Mouse (Mus musculus) forebrain, postnatal 0 days (tissue): ENCODE data around the gene Tmcc3. TPM values are rescaled to one million over a fixed set of nuclear protein-coding genes. Genes with fewer than 3 reads are reported as not detected.

Experiments
- ATAC-seq: fragments of 200-750 bp; cut with Nextera tagmentation; 2 replicates; pipeline ENCODE4 v1.8.0; 2017; ENCODE audit warnings: mild to moderate bottlenecking, moderate library complexity
- DNase-seq: peaks from one replicate; pipeline ENCODE4 v3.0.0-alpha.2; 2015
- H3K27ac ChIP-seq: fragments of 300-500 bp; sonication (generic); 2 replicates; pipeline ENCODE4 v1.5.1; 2014; ENCODE audit warnings: low read depth, mild to moderate bottlenecking, antibody characterized with exemption, low read length, moderate library complexity, mixed read lengths
- H3K27me3 ChIP-seq: fragments of 300-500 bp; sonication (generic); 2 replicates; pipeline ENCODE4 v1.6.1; 2014; ENCODE audit warnings: mild to moderate bottlenecking, low read length, mixed read lengths; ENCODE audit not compliant: insufficient read depth
- H3K36me3 ChIP-seq: fragments of 300-500 bp; sonication (generic); 2 replicates; pipeline ENCODE4 v1.6.1; 2014; ENCODE audit warnings: mild to moderate bottlenecking, moderate library complexity; ENCODE audit not compliant: insufficient read depth
- H3K4me1 ChIP-seq: fragments of 300-500 bp; sonication (generic); 2 replicates; pipeline ENCODE4 v1.6.1; 2014; ENCODE audit warnings: antibody characterized with exemption; ENCODE audit not compliant: insufficient read depth
- H3K4me2 ChIP-seq: fragments of 300-500 bp; sonication (generic); 2 replicates; pipeline ENCODE4 v1.6.1; 2014; ENCODE audit warnings: low read depth, mild to moderate bottlenecking, moderate library complexity
- H3K4me3 ChIP-seq: fragments of 300-500 bp; sonication (generic); 2 replicates; pipeline ENCODE4 v1.5.1; 2014; ENCODE audit warnings: low read depth, low read length, mixed read lengths
- H3K9ac ChIP-seq: fragments of 300-500 bp; sonication (generic); 2 replicates; pipeline ENCODE4 v1.6.1; 2014; ENCODE audit warnings: mild to moderate bottlenecking
- H3K9me3 ChIP-seq: fragments of 300-500 bp; sonication (generic); 2 replicates; pipeline ENCODE4 v1.6.1; 2016; ENCODE audit warnings: low read length
- CTCF ChIP-seq: sonication (generic); IDR thresholded peaks from 2 replicates; pipeline ENCODE4 v1.5.1; 2016; ENCODE audit warnings: antibody characterized with exemption, control low read depth, low read depth
- WGBS: fragments of 180-500 bp; shearing (Covaris S2); extraction: QIAGEN DNeasy Blood & Tissue Kit; methylation state at CpG from one replicate; pipeline ENCODE4 v1.1.7; 2014; 5-methylcytosine and 5-hydroxymethylcytosine counted together
- polyA plus RNA-seq: library from polyadenylated mRNA; unstranded; fragments of >200 nt; fragmentation: Nextera tagmentation; extraction: Ambion mirVana; gene quantifications from 2 replicates; pipeline ENCODE4 v1.2.1, GENCODE M21; 2015
- total RNA-seq: library from RNA; depleted of rRNA; stranded (reverse); fragments of >200 nt; gene quantifications from 2 replicates; pipeline ENCODE4 v1.2.3, GENCODE M21; 2014

The Tmcc3 gene
- total and polyA plus RNA-seq, 2 experiments from 2014 or later: 7.5 to 10.2 TPM

DNA sequence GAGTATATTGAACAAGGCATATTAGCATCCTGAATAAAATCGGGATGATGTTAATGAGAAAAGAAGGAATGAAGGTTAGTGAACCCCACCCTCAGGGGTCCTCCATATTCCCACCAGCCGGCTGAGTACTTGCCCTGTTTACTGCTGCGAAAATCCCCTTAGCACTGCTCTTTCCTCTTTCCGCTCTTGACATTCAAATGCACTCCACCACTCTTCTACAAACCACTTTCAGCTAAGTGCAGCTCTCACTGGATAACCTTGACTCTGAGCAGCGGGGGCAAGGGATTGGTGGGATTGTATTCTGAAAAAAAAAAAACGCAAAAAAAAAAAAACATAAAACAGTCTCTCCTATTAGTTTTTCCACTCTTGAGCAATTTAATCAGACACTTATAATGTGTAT lies 118.8 kb downstream of the Tmcc3 start:
- H3K9me3 ChIP-seq: no peaks in the 10 kb centered on the region
- no peak overlapping the region for H3K27ac ChIP-seq
- H3K4me1 ChIP-seq: peaks cover 3% of the 10 kb centered on the region; the same call in 1 of the 2 replicates
- no peak overlapping the region for H3K4me2 ChIP-seq
- peak; percentile 21; the same call in 1 of the 2 replicates for ATAC-seq
- no peaks in the 10 kb centered on the region for H3K36me3 ChIP-seq
- TF ChIP-seq CTCF: no peak
- H3K4me3 ChIP-seq: no peak overlapping the region
- H3K27me3 ChIP-seq: no peaks in the 10 kb centered on the region
- no peak overlapping the region for H3K9ac ChIP-seq
- 58% methylated on average over 6 of the region's 6 CpGs for WGBS
- DNase-seq: no peak

DNA sequence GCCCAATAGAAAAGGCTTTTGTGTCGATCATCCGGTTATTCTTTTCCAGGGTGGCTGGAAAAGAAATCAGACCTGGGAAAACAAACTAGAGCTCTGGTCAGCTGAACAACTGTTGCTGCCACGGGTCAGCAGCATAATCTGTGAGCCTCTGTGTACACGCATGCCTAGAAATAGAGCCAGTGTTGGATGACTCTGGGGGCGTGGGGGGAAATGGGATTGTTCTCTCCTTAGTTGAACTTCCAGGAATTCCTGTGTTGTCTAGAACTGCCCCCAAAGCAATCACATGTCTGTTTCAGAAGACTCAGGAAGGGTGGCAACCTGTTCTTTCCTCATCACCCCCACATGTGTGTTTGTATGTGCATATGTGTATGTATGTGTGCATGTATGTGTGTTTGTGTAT lies 121.2 kb downstream of the Tmcc3 start:
- TF ChIP-seq CTCF: no peak
- H3K4me2 ChIP-seq: no peak overlapping the region
- 69% methylated on average over 5 of the region's 5 CpGs for WGBS
- no peak overlapping the region for H3K9ac ChIP-seq
- no peaks in the 10 kb centered on the region for H3K36me3 ChIP-seq
- DNase-seq (no peak), ATAC-seq (no peak)
- H3K27ac ChIP-seq: no peak overlapping the region
- no peaks in the 10 kb centered on the region for H3K9me3 ChIP-seq
- H3K4me3 ChIP-seq: no peak overlapping the region
- peaks cover 3% of the 10 kb centered on the region; the same call in 1 of the 2 replicates for H3K4me1 ChIP-seq
- H3K27me3 ChIP-seq: no peaks in the 10 kb centered on the region

DNA sequence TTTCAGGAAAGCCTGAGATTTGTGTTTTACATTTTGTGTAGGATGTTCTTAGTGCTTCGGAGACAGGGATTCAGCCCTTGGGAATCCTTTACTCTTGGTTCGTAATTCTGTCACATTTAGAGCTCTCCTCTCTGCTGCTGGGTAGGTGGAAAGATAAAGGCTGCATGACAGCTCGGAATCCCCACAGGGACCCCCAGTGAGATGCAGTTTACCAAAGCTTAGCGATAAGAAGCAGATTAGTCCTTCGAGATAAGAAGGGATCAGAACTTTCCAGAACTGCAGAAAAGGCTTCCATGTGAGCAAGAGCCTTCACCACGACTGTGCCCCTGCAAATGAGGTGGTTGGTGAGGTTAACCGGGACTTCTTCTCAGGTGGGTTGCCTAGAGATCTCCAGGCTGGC lies 122.2 kb downstream of the Tmcc3 start:
- Histone ChIP-seq H3K9me3 (no peaks in the 10 kb centered on the region), H3K4me3 (no peak overlapping the region), H3K27ac (no peak overlapping the region), H3K4me1 (no peaks in the 10 kb centered on the region), H3K36me3 (no peaks in the 10 kb centered on the region), H3K9ac (no peak overlapping the region), H3K4me2 (no peak overlapping the region), H3K27me3 (no peaks in the 10 kb centered on the region)
- 33% methylated on average over 7 of the region's 7 CpGs for WGBS
- no peak for TF ChIP-seq CTCF
- DNase-seq: no peak
- ATAC-seq: no peak

DNA sequence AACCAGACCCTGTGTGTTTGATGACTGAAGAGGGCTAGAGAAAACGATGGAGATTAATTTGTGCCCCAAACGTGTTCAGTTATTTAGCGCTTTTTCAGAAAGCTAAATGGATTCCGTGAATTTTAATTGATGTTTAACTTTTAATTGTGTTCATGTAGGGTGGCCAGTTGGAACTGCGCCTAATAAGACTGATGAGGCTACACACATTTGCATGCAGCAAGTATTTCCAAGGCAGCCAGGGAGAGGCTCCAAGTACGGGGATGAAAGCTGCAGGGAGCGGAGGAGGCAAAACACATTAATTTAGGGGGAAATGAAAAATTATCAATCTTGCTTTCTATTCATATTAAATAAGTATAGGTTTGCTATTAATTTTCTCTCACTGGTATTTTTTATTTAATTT lies 131.0 kb downstream of the Tmcc3 start:
- Histone ChIP-seq H3K9me3 (no peaks in the 10 kb centered on the region), H3K4me3 (no peak overlapping the region), H3K27me3 (no peaks in the 10 kb centered on the region), H3K9ac (no peak overlapping the region), H3K27ac (no peak overlapping the region), H3K36me3 (no peaks in the 10 kb centered on the region), H3K4me1 (no peaks in the 10 kb centered on the region), H3K4me2 (no peak overlapping the region)
- peak; percentile 64 for DNase-seq
- 25% methylated on average over 7 of the region's 7 CpGs for WGBS
- TF ChIP-seq CTCF: no peak
- no peak for ATAC-seq

DNA sequence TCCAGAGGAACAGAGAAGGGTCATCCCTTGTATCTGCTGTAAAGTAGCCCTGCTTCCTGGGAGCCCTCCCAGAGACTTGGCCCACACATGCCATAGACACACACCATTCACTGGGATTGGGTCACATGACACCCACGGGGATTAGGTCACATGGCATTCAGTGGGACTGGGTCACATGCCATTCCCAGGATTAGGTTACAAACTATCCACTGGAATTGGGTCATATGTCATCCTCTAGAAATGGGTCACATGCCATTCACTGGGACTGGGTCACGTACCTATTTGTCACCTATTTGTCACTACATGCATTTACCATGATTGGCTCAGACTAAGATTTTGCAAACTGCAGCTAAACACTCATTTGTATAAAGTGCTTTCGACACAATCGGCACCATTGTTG lies 131.7 kb downstream of the Tmcc3 start:
- H3K9ac ChIP-seq: no peak overlapping the region

DNA sequence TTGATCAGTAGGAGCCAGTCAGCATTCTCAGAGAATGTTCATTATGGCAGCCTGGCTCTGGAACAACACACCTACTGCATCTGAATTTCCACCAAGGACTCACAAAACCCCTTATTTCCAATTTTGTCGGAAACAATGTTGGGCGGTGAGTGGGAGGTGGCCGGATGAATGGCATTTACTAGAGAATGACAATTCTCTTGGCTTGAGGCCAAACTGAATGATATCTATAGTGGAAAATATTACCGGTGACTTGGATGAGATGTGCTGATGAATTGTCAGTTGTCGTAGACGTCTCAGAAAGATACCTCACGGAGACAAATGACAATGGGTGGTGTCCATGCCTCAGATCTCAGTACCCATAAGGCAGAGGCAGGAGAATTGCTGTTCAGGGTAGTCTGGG lies 133.4 kb downstream of the Tmcc3 start:
- H3K4me1 ChIP-seq: no peaks in the 10 kb centered on the region
- TF ChIP-seq CTCF: no peak
- H3K27ac ChIP-seq: no peak overlapping the region
- ATAC-seq: no peak
- H3K27me3 ChIP-seq: no peaks in the 10 kb centered on the region
- 78% methylated on average over 7 of the region's 7 CpGs for WGBS
- no peak overlapping the region for H3K9ac ChIP-seq
- no peaks in the 10 kb centered on the region for H3K9me3 ChIP-seq
- no peak overlapping the region for H3K4me3 ChIP-seq
- no peak for DNase-seq
- H3K36me3 ChIP-seq: no peaks in the 10 kb centered on the region
- no peak overlapping the region for H3K4me2 ChIP-seq

More for the DNA sequence above, 131.7 kb downstream of the Tmcc3 start:
- Histone ChIP-seq H3K36me3 (no peaks in the 10 kb centered on the region), H3K4me2 (no peak overlapping the region), H3K9me3 (no peaks in the 10 kb centered on the region), H3K4me3 (no peak overlapping the region), H3K27ac (no peak overlapping the region), H3K4me1 (no peaks in the 10 kb centered on the region), H3K27me3 (no peaks in the 10 kb centered on the region)
- DNase-seq: no peak
- no peak for TF ChIP-seq CTCF
- 86% methylated on average over 4 of the region's 4 CpGs for WGBS
- no peak for ATAC-seq

DNA sequence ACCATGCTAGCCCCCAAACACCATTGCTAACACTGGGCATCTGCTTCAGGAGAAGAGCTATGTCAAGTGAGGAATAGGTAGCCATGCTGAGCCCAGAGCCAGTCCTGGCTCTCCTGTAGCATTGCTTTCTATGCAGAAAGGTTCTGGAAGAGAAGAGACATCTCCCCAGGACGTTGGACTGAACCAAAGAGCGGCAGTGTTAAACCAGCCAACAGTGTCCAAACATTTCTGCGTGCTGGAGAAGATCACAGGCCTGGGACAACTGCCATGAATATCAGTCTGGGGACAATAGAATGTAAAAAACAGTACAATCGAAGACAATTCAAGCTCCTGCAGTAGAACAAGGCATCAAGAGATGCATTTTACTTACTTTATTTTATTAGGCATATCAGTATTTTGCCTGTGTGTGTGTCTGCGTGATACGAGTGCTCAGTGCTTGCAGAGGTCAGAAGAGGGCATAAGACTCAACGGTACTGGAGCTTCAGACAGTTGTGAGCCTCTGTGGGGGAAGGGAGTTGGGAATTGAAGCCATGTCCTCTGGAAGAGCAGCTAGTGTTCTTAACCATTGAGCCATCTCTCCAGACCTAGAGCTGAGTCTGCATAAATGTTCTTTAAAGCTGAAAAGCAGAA lies 134.7 kb downstream of the Tmcc3 start:
- no peak overlapping the region for H3K4me2 ChIP-seq
- no peak overlapping the region for H3K9ac ChIP-seq
- DNase-seq (no peak), ATAC-seq (no peak)
- no peaks in the 10 kb centered on the region for H3K4me1 ChIP-seq
- H3K9me3 ChIP-seq: no peaks in the 10 kb centered on the region
- 75% methylated on average over 7 of the region's 7 CpGs for WGBS
- TF ChIP-seq CTCF: no peak
- H3K27me3 ChIP-seq: no peaks in the 10 kb centered on the region
- no peak overlapping the region for H3K27ac ChIP-seq
- no peaks in the 10 kb centered on the region for H3K36me3 ChIP-seq
- no peak overlapping the region for H3K4me3 ChIP-seq
